Mouse (Mus musculus) testis, adult 2 months (tissue): ENCODE data around the gene Ephb4.

Experiments
- CTCF ChIP-seq: fragments of 200-500 bp; IDR thresholded peaks from 2 replicates; pipeline ENCODE4 v1.5.1; 2012; ENCODE audit warnings: low read depth, mild to moderate bottlenecking, inconsistent platforms, low read length, moderate library complexity; ENCODE audit not compliant: control insufficient read depth, insufficient read depth, insufficient replicate concordance
- POLR2A ChIP-seq: fragments of 200-500 bp; IDR thresholded peaks from 2 replicates; pipeline ENCODE4 v1.6.1; 2012; ENCODE audit warnings: low read depth, mild to moderate bottlenecking, inconsistent platforms, low read length, moderate library complexity; ENCODE audit not compliant: control insufficient read depth

DNA sequence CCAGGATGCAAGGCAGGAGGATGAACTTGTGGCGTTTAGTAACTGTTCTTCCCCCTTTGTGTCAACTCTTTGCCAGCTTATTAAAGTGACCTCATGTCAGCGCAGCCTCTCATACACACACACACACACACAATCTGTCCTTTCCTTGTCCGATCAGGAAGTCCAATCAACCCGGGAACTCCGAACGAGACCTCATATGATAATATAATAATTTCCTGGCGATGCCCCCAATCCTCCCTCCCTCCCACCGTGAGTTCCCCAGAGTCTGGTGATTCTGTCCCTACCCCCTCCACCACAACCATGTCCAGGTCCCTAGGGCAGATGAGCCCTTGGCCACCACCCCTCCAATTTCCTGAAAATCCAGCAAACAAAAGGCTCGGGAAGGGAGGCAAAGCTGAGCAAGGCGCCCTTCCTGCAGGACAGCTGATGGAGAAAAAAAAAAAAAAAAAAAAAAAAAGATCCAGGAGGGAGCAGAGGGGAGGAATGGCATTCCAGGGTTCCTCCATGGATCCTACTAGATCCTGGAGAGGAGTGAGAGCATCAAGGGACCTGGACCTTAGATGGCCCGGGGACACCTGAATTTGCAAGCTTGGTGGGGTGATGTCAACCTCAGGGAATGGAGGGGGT lies 11.1 kb upstream of the Ephb4 start:
- TF ChIP-seq CTCF (no peak), POLR2A (no peak)
